Mouse (Mus musculus): Measurements from ENCODE around the gene Mrpl34.

DNA sequence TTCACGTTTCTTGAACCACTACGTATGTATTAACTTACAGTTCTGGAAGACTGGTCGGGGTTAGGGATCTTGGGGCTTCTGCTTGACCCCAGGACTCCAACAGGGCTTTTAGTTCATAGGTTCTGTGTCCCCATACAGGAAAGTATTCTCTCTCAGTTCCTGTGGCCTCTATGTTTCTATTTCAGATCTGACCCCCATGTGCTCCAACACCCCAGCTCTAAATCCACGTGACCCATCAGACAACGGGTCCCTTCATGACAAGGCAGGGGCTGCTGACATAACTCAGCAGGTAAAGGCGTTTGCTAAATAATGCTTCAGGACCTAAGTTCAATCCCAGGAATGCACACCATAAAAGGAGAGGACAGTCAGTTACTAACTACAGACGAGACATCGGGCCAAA is 974 bp downstream of the Mrpl34 start:
- no peak for TF ChIP-seq CTCF (IDR thresholded peaks at IDR 0.05; ENCODE audit: low read depth)
- no peak for TF ChIP-seq EP300 (IDR thresholded peaks at IDR 0.05; ENCODE audit: low read depth)
